ENCODE assay signal across 8 mouse cellular contexts in genomic region chr2:84727172-84727858, GRCm38 (mm10). TPM values are rescaled to one million over a fixed set of nuclear protein-coding genes. Genes with fewer than 3 reads are reported as not detected.
DNase-seq lines count a peak whose midpoint lies in the region; ATAC-seq lines count a peak whose summit lies in the region.

Gene Clp1, minus strand, starts transcription at chr2:84727350.

- H3K9me3 ChIP-seq in hindbrain, embryonic 11.5 days (ENCODE audit: control insufficient read depth, low read length) = no peaks in the 10 kb centered on the region

- WGBS in hindbrain, embryonic 11.5 days = 1% methylated on average over 39 of the region's 39 CpGs

- H3K9ac ChIP-seq in hindbrain, embryonic 11.5 days (ENCODE audit: low read depth, low read length) = peak within 1 kb of the TSS; percentile 59

- no peaks in the 10 kb centered on the region for H3K27me3 ChIP-seq in hindbrain, embryonic 11.5 days (ENCODE audit: control insufficient read depth, insufficient read depth, low read length)

- ATAC-seq in hindbrain, embryonic 11.5 days (ENCODE audit: low FRiP score) = peak; percentile 96

- peak within 1 kb of the TSS; percentile 62 for H3K4me2 ChIP-seq in hindbrain, embryonic 11.5 days (replicated peaks; ENCODE audit: low read depth, low read length)

- no peaks in the 10 kb centered on the region for H3K4me1 ChIP-seq in hindbrain, embryonic 11.5 days (replicated peaks; ENCODE audit: control insufficient read depth, insufficient read depth, low read length)

- peak; percentile 99 for DNase-seq in Muller cell, postnatal 12 days (ENCODE audit: inconsistent ontology term)
- DNase-seq in cerebellum, adult 9-11 months = peak; percentile 96
- DNase-seq in frontal cortex, adult 2 months (ENCODE audit: extremely low spot score in 1 of 2, low spot score in 1 of 2) = peak; percentile 95 to 99
- peak; percentile 99 for DNase-seq in hindbrain, embryonic 11.5 days (ENCODE audit: low spot score)
- DNase-seq in layer of hippocampus, postnatal 10 days (ENCODE audit: low spot score in 2 of 2) = peak; percentile 89 to 92
- peak; percentile 98 for DNase-seq in lung, postnatal 10 days
- DNase-seq in ovary, postnatal 36 days (ENCODE audit: low spot score) = peak; percentile 93
- DNase-seq in thymus, postnatal 25 days = peak; percentile 94

- H3K4me3 ChIP-seq in hindbrain, embryonic 11.5 days (ENCODE audit: low read depth, low read length) = peak within 1 kb of the TSS; percentile 47

- peaks cover 3% of the 10 kb centered on the region for H3K36me3 ChIP-seq in hindbrain, embryonic 11.5 days (ENCODE audit: control insufficient read depth, insufficient read depth, low read length)

- H3K27ac ChIP-seq in hindbrain, embryonic 11.5 days (ENCODE audit: low read depth, low read length) = peak within 1 kb of the TSS; percentile 70

RNA-seq across cellular contexts. Expression of gene Clp1, which starts in this region (rescaled TPM):
- polyA plus RNA-seq in frontal cortex, adult 2 months (2012; rRNA removed) = 9.4 and 9.7 TPM in 2 replicates
- 44.3 and 53.9 TPM in 2 replicates for polyA plus RNA-seq in hindbrain, embryonic 11.5 days (2014; fragmentation: Nextera tagmentation; extraction: Ambion mirVana)
- 1 to 10 TPM; 7.4 to 9.5 TPM for total RNA-seq in layer of hippocampus, postnatal 10 days (2021)

Comparison
In these comparisons a context has a peak if more than half of its experiments do, and no peak if none do; other contexts are left out.
1. Peak in every context shown above with its lines: DNase-seq, ATAC-seq, H3K4me3 ChIP-seq and H3K27ac ChIP-seq.